Mouse (Mus musculus) skeletal muscle tissue, adult 2 months (tissue): ENCODE data around the gene Cmss1.

ENCODE experiments used
- DNase-seq: peaks from one replicate; pipeline ENCODE4 v3.0.0-alpha.2; 2012; ENCODE audit warnings: low read depth, low spot score

Cmss1 gene

DNA sequence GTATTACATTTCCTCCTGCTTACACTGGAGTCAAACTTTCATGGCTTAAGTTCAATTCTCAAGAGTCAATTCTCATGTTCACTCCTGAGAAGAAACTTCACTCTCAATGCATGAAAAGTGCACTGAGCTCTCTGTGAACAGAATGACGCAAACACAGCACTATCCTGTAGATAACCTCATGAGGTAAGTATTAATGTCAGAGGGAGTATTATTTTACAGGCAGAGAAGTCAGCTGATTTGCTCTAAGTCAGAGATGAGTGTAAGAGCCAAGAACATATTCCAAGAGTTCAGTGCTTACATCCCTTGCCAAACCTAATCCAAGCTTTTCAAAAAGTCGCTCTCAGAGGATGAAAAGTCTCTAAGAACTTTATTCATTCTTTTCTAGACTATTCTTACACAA is 128.2 kb downstream of the Cmss1 start:
- DNase-seq = peak; percentile 80

DNA sequence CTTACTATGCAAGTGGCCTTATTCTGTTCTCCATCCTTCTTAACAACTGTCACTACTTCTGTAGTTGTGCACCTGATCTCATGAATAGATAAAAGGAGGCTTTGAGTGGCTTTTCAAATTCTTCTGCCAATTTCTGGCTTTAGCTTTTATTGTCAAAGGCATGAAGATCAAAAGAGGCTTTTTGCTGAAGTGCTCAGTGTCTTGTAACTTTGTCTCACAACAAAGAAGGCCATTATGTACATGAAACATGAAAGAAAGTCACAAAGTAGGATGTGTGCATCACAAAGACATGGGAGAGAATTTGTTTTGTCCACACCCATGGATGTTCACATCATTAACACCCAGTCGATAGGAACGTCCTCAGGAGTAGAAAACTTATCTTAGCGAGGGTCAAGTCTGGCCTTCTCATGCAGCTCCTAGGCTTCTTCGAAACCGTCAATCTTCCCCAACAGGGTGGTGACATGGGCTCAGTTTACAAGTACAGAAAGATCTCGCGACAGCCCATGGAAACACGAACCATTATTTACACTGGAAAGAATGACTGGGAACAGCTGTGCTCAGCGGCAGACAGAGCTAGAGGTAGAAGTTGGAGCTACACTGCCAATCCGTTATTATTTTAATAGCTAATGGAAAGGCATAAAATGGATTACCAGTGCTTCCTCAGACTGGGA is 133.1 kb downstream of the Cmss1 start:
- peak; percentile 78 for DNase-seq

DNA sequence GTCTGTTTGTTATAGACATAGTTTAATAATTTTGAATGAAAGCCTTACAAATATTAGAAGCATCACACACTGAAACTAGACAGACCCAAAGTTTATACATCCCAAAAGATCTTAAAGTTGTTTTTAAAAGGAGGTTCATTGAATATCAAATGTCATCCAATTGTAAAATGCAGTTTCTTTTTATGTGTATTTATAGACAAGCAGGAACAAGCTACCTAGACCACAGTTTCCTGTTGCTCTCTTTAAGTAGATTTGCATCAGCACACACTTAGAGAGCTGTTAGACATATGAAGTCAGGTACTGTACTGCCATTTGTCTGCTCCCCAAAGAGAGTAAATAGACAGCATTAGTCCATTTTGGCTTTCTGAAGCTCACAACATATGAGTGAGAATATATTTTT is 135.6 kb downstream of the Cmss1 start:
- DNase-seq = no peak

DNA sequence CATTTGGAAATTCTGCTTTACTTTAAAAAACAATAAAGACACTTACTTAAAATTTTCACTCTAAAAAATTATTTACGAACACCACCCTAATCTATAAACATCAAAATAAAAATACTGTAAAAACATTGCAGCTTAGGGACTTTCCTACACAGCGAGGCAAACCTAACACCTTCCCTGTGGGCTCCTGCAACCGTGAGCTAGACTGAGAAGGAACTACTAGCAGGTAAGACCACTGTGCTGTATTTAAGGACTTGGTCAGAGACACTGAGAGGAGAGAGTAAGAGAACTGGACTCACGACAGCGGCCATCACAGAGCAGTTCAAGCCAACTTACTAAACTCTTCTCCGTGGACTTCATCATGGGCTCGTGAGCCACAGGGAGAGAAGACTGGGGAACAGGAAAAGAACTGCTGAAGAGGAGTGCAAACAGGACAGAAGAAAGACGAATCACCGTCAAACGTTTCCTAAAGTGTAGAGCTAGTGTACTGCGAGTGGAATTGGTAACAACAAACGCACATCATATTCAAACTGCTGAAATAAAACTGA is 136.3 kb downstream of the Cmss1 start:
- no peak for DNase-seq

DNA sequence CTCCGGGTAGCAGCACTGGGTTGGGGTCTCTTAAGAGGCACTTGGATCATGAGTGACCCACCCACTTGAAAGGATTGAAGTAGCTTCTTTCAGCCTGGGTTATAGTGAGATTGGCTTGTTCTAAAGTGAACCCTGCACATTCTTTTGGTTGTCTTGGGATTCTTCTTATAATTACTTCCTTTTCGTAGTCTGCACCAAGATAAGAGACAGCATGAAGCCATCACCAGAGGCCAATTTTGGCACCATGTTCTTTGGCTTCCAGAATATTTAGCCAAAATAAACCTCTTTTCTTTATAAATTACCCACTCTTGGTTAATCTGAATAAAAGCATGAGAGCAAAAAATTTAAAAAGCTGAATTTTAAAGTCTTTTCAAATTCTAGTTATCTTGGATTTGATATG is 136.8 kb downstream of the Cmss1 start:
- no peak for DNase-seq

DNA sequence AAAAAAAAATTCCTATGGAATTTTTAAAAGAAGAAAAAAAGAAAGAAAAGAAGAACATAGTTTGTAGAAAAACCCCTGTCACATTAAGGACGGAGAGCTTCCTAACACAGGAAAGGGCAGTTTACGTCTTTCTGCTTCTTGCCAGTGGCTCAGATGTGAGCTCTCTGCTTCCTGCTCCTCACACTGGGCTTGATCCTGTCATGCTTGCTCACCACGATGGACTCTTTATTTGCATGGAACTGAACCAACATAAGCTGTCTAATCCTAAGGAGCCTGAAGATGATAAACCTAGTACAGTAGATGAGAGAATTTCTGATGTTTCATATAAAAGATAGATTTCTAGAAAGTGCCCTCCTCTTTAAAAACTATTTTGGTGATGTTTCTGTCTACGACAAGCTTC is 137.4 kb downstream of the Cmss1 start:
- no peak for DNase-seq

DNA sequence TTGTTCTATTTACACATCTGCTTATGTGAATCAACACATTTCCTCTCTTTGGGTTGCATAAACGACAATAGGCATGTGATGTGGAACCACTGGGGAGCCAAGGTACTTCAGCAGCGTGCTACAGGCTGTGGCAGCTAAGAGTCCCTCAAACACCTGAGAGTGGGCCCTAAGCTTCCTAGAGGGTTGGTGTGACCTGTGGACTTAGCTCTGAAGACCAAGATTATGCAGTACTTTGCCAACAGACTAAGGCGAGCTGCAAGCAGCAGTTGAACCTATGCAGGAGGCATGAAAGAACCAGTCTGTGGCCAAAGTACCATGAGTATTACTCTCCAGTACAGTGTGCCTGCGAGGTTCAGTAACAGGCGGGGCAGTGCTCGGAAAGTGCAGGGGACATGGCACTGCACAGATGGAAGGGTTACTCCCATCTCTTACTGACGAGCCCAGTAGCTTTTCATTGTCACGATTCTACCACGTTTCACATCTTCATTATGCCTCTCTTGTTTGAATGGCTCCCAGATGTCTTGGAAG is 141.2 kb downstream of the Cmss1 start:
- no peak for DNase-seq

DNA sequence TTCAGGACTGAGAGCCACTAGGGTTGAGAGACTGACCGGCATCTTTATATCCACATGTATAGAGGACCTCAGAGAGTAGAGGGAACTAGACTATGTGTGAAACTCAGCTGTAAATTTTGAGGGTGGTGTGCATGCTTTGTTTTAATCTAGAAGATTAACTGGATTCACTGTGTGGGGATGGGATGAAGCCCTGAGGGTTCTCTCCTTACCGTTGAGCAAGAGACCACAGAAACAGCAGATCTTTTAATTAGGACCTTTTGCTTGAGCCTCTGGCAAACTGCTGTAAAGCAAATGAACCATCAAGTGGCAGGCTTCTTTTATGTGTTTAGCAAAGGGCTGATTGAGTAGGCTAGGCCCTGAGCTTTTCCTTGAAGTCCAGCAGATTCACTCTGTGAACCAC is 150.7 kb downstream of the Cmss1 start:
- no peak for DNase-seq

DNA sequence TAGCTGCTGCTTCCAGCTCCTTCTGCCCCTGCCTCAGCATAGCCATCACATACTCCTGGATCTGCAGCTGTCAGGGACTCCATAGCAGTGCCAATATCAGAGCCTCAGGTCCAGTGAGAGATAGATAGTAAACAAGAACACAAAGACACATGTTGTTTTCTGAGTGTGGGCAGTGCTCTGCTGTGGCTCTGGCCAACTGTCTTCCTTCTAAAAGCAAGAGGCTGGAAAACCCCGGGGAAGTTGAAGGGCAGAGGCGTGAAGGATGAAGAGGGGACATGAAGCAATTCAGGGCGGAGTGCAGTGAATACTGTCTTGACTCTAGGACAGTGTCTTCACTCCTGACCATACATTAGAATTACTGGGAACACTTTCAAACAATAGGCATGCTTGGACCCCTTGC is 151.1 kb downstream of the Cmss1 start:
- DNase-seq = no peak

DNA sequence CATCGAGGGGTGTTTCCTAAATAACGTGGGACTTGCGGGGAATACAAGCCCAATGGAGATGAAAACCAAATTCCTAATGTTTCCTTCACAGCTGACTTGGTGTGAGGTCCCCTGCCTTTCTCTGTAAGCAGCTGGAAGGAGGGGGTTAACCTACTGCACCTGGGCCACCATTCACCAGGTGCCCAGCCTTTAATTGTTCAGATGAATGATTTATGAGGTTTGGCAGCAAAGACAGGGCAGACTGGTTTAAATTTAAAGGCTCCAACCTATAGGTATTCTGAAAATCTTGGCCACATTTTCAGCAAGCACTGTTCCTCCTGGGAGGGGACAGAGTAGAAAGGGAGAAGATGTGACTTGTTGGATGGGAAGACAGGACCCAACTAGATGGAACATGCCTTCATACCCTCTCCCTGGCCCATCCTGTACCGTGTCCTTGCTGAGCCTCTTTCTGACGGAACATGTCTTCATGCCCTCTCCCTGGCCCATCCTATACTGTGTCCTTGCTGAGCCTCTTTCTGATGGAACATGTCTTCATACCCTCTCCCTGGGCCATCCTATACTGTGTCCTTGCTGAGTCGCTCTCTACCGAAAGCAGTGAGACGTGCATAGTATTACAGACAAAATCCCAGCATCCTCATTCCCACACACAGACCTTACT is 152.4 kb downstream of the Cmss1 start:
- DNase-seq = no peak

DNA sequence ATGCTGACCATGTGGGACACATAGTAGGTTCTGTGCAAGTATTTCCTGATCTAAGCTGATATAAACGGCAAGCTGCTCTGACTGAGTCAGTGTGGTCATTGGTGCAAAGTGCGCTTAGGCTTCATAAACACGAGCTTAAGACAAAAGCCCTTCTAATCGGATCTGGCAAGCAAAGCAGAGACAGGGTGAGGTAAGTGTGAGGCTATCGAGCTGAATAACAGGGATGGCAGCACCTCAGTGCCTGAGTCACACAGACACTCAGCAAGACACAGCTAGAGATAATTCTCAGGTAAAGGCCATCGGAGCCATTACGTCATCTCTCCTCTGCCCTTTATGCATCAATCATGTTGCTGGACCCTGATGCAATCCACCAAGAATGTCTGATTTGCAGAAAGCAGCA is 153.7 kb downstream of the Cmss1 start:
- DNase-seq = no peak

DNA sequence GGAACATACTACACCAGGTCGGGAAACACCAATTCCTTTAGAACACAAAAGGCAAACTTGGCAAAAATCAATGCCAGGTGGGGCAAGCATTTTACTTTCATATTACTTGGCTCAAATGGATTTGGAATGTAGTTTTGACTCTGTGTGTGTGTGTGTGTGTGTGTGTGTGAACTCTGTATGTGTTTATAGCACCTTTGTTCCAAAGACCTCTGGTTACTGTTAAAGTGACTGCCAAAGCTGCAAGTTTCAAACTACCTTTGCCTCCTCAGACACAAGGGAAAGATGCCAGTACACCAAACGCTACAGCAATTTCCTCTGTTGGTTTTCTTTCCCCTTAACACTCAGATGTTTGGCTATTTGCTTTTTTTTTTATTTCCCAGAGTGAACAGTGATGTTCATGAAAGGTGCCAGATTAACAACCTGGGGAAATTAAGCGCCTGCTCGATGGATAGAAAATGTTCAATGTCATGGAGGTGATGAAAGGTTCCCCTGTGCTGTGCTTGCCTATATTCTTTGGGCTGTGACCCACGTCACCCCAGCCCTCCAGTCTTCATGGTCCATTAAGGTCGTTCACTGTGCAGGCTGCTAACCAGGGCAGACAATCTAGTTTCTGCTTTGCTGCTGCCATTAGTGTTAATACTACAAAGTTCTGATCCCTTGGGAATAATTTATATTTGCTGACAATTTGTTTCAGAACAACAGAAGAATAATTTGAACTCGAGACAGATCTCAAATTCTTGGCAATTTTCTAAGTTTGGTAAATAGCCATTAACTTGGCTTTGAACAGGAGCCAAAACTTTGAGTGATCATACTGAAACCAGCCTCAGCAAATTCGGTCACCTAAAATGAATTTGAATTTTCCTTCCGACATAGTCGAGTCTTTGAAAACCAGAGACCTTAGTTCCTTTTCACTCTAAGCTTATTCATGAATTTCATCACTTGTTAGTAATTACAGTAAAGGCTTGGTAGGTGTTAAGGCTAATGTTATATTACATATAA is 161.3 kb downstream of the Cmss1 start:
- no peak for DNase-seq

DNA sequence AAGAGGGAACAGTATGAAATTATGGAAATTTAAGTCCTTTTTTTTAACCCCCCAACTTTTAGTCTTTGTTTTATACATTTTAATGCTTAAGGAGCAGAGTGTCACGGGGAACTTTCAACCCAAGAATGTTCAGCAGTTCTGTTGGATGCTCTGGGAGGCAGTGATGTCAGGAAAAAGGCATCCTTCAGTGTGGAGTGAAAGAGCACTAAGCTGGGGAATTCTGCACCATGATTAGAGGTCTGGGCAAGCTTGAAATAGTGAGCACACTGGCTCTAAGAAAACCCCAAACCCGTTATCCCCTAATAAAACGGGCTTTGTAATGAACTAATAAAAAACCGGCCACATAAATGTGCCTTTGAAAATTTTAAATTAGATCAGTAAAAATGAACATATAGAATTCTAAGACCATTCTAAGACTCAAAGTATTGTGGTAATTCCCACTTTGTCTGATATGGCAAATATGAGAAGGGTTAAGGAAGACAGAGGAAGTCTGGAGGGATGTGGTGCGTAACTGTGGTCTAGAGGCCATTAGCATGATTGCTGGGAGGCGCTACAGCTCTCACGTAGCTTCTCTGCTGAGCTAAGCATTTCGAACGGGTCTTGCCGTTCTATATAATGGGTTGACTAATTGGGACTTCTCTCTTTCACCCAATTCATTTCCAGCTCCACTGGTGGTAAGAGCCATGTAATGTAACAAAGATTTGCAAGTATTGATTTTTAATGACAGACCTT is 165.8 kb downstream of the Cmss1 start:
- DNase-seq = no peak

DNA sequence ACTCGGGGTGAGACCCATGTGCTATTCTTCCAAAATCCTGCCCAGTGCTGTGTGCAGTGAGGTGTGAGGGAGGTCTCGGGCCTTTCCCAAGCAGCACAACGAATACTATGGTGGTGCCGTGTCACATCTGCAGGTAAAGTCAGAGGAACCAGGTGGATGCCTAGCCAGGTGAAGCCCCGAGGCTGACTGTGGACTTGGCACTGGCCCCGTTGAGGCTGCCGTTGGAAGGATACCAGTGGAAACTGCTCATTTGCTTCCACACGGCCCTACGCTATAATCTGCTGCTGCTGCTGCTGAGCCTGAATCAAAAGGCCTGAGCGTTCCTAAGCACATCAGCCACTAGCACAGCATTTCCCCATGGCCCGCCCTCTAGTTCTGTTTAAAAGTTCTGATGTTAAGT is 167.5 kb downstream of the Cmss1 start:
- DNase-seq = no peak

DNA sequence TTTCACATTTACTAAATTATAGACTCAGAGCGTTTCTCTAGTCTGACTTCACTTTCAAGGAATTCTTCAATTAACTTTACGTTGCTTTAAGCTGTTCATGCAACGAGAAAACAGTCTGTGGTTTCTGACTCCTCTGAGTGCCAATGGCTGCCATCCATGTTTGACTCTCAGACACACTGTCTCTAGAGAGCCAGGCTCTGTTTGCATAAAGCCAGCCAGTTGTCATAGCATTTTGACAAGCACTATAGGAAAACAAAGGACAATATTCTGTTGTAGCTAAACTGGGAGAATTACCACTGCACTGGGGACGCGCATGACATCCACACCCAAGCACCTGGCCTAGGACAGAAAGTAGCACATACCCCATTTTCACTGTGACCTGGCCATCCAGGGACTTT is 168.4 kb downstream of the Cmss1 start:
- no peak for DNase-seq

DNA sequence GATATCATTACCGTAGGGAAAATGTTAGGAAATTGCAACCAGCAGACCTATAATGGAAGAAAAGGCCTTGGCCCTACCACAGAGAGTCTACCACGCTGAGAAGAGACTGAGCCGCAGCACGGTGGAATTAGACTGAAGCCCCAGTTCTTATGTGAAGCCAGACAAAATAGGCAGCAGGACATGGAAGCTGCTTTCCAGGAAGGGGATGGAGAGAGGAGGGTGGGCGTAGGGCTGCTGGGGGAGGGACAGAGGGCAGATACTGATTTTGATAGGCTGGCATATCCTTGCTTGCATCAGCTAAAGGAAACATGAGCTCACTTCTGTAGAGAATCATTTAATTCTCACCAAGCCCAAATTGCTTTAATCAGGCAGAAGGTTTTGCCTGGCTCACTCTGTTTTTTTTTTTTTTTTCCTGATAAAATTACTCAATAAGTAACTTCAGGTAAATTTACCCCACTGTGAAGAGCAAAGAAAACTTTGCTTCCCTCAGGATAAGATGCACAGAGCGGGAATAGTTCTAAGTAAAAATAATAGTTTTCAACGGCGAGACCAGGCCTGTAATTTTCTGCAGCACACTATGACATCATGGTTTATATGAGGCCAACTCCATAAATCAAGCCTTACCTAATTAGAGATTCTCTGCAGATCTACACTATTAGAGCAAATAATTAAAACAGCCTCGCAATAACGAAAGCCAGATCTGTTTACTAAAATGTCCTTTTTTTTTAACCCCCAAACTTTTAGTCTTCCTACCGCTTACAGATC is 169.0 kb downstream of the Cmss1 start:
- no peak for DNase-seq

DNA sequence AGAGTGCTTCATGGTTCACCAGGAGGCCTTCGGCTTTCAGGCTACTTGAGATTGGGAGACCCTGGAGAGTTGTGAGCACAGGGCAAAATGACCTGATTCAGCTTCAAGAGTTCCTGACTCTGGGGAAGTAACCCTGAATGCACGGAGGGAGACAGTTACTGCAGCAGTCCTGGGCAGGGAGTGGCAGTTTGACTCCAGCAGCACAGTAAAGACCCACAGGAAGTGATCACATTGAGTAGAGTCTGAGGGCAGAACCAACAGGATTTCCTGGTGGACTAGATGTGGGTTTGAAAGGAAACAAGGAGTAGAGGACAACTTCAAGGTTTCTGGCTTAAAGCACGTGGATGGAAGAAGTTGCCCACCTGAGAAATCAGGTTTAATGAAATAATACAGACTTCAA is 172.0 kb downstream of the Cmss1 start:
- no peak for DNase-seq

DNA sequence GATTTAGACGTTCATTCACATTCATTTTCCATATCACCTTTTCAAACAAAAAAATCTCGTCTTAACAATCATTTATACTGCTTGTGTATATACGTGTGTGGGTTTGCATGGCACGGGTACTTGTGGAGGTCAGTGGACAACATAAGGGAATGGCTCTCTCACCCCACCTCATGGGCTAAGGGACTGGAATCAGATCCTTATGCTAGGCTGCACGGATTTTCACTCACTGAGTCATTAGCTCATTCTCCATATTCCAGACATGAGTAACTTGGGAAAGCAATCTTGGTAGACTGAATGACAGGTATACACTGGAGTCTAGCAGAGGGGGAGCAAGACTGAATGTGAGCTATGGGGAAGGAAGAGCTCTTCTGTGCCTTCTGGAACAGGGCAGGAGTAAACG is 173.0 kb downstream of the Cmss1 start:
- no peak for DNase-seq

DNA sequence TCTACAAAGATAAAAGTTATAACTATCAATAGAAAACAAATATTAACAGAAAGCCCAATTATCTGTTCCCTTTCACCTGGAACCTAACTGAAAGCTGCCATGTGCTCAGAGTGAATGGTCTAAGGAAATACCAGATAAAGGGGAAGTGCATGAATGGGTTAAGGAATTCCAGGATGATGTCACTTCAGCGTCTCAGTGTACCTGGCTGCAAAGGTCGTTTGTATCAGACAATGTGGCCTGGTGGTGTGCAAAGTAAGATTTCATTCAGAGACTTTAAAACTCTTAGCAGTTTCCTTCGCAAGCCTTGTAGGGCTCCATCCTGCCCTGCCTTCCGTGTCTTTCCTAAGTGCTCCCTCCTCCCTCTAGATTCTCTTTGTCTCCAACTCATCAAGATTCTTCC is 173.5 kb downstream of the Cmss1 start:
- DNase-seq = no peak

DNA sequence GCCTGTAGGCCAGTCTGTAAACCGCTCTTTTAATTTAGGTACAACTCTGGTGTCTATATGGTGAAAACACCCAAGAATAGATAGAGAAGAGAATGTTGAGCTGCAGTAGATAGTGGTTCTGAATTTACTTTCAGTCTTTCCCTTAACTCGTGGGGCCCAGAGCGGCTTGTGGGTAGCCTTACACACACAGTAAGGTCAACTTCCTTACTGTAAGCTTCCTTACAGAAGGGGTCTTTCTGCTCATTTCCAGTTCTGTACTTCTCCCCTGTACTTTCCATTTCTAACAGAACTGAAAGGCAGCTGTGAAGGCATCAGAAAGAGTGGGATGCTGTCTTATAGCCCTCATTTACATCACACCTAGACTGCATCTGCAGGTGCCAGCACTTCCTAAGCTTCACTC is 175.4 kb downstream of the Cmss1 start:
- no peak for DNase-seq

DNA sequence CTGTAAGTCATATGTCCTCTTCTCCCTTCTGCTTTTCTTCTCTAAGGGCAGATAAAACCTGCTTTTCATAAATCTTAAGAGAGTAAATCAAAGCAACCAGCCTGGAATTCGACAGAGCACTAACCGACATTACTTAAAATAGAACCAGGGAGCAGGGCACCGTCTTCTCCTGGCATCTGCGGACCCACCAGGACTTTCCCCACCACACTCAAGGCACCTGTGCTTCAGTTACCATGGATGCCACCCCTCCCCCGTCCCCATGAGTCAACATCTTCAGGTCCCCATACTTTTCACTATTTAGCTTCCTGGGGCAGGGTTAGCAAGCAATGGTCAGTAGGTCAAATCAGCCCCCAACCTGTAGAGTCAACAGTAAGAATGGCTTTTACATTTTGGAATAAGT is 177.7 kb downstream of the Cmss1 start:
- DNase-seq = no peak
